Mouse (Mus musculus) erythroid progenitor cell, adult 5-6 weeks (primary cell): ENCODE data around the gene Ulk4. TPM values are rescaled to one million over a fixed set of nuclear protein-coding genes. Genes with fewer than 3 reads are reported as not detected.

Source experiments
- ATAC-seq: replicated peaks from 2 replicates; pipeline ENCODE4 v1.8.0; 2016; ENCODE audit warnings: moderate number of reproducible peaks, mild to moderate bottlenecking, moderate TSS enrichment, inconsistent platforms; ENCODE audit not compliant: poor library complexity, low FRiP score, severe bottlenecking
- total RNA-seq, 2 experiments: library from RNA; stranded (forward) in 1 of 2; stranded (reverse) in 1 of 2; fragments of 150-400 nt in 1 of 2; fragments of 186-747, 209-891 nt in 1 of 2; gene quantifications; 2 replicates each; pipeline versions ENCODE4 v1.2.3 to v1.2.4; 2015 to 2017; ENCODE audit warnings: low replicate concordance in 2 of 2

The Ulk4 gene
- total RNA-seq, 2 experiments from 2014 or later = 2.5 TPM; not detected in 1

DNA sequence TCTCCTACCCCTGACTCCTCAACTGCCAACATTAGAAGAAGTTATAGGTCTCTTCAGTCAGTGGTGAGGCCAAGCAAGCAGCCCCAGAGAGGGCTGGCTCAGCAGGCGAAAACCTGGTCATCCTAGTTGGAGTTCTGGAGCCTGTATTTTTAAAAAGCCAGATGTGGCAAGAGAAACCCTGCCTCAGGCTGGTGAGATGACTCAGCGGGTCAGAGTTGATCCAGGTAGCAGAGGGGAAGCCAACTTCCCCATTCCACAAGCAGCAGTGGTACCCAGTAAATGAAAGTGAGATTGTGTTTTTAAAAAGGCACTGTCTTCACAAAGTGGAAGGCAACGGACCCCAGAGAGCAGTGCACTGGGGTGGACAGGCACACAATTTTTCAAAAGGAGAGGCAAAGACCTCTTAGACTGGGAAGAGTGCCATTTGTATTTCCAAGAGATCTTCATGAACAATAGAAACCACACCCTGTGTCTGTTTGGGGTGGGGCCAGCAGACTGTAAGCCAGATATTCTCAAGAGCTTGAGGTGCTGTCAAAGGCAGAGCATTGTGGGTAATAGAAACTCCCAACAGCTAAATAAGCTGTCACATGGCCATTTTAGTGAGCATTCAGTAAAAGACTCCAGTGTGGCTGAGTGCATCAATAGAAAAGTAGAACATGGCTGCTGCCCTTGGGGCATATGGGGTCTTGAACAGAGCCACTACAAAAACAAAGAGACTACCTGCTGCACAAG is 314.9 kb downstream of the Ulk4 start:
- ATAC-seq = no peak

DNA sequence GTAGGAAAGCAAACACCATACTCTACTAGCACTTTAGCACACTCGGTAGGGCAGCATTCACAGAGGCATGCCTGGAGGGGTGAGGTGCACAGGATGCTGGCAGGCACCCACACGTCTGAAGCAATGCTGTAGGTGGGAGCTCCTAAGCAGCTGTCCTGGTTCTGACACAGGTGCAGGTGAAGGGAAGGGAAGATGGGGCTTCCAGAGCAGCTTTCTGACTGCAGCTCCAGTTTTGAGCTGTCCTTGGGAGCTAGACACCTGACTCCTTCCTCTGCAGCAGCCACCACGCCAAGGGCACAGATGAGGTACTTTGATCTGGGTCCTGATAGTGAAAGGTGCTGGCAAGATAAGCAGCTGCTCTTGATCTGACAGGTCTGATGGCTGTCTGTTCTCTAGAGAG is 315.5 kb downstream of the Ulk4 start:
- ATAC-seq = no peak

DNA sequence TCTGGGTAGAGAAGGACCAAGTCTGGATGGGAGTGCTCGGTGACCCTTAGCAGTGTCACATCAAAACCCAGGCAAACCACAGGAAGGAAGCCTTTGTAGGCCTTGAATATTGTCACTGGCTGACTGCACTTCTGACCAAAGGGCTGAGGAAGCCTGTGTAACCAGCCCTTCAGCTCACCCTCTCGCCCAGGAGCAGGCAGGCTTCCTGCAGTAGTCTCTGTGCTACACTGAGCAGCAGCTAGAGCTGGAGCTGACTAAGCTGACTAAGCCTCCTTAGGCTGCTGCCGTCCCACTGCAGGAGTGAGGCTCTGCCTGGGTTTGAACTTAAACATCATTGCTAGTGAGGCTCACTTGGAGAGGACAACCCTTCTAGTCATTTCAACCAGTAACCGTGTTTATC is 316.4 kb downstream of the Ulk4 start:
- no peak for ATAC-seq

GRCm38 (mm10) chr9:120959225-120959624 is 317.8 kb downstream of the Ulk4 start:
- no peak for ATAC-seq

DNA sequence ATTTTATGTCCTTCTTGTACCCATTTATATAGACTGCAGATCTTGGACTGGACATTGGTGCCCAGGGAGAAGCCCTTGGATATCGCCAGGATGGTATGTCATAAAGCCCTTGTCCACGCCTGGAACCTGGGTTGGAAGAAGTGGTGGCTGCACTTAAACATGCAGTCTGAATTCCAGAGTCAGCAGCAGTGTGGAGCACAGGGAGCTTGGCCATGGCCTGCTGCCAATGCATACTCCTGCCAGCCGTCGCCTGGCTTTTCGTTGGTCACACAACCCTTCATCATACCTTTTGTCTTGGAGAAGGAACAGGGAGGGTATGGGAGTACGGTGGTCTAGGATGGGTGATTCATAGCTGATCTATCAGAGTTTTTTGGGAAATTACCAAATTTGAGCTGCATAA is 318.4 kb downstream of the Ulk4 start:
- ATAC-seq = no peak

DNA sequence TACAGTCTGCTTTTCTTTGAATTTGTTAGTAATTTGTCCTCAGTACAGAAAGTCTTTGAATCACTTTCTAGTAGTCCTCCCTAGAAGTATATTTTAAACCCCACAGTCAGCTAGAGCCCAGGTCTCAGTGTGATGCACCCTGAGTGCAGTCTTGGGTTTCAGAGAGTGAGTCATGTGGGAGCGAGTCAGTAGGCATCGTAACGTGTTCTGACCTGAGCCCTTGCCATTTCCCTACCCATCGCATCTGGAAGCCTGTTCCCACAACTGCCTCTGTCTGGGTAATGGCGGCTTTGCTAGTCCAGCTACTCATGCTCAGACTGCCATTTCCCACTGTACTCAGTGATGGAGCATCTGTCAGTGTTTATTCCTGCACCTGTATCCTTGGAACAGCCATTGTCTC is 318.9 kb downstream of the Ulk4 start:
- ATAC-seq = no peak

- ATAC-seq = no peak
These were observed 325.1 kb downstream of the Ulk4 start for GRCm38 (mm10) chr9:120951947-120952346.

DNA sequence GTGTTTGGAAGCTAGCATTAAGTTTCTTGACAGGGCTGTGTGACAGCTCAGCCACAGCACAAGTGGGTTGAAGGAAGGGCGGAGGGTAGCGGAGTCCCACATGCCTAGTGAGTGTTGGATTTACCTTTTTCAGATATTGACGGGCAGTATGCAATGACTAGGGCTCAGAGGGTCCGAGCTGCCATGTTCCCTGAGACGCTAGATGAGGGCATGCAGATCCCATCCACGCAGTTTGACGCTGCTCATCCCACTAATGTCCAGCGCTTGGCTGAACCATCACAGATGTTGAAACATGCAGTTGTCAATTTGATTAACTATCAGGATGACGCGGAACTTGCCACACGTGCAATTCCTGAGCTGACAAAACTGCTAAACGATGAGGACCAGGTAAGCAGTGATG is 326.2 kb downstream of the Ulk4 start:
- ATAC-seq = no peak

DNA sequence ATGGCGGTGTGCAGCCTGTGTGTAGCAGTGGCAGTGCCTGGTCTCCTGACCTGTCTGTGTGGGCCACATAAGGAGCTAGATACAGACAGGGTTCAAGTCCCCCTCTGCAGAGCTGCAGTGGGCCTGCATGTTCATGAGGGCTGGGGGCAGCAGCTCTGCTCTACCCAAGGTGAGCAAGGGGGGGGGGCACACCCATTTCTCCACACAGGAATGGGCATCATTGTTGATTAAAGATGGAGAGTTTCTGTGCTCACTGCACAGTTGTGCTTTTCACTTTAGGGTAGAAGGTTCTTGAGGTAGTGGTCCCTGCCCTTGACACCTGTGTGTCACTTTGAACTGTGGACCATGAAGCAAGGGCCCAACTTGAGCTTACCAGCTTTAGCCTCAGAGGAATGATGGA is 328.2 kb downstream of the Ulk4 start:
- ATAC-seq = no peak

DNA sequence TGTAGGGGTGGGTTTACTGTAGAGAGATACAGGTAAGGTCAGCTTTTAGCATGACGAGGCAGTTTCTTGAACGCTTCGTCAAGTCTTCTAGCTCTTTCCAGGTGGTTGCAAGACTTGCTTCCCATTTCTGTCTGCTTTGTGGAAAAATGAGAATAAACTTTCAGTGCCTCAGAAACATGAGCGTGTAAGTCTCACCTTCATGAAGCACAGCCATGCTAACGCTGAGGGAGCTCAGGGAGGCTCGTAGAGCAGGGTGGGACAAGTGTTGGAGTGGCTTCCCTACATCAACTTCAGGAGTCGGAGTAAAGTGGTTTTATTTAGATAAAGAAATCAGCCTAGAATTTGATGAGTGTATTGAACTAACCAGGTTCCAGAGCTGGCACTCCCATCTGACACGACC is 330.9 kb downstream of the Ulk4 start:
- ATAC-seq = no peak

GRCm38 (mm10) chr9:120944211-120944610 is 332.8 kb downstream of the Ulk4 start:
- ATAC-seq = peak; percentile 52

DNA sequence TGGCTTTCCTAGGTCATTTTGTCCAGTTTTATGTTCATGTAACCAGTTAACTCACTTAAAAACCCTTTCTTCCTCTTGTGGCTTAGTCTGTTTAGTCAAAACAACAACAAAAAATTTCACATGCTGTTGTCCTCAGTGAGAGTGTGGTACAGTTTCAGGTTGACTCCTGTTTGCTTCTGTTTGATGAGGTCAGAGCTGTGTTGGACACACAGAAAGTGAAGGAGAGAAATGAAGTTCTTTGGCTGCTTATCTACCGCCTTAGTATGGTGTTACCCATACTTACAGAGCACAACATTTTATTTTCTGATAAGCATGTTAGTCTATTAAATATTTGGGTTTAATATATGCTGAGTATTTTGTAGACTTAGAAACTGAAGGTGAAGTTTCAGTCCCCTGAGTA is 333.2 kb downstream of the Ulk4 start:
- ATAC-seq = peak; percentile 40; the same call in 1 of the 2 replicates

DNA sequence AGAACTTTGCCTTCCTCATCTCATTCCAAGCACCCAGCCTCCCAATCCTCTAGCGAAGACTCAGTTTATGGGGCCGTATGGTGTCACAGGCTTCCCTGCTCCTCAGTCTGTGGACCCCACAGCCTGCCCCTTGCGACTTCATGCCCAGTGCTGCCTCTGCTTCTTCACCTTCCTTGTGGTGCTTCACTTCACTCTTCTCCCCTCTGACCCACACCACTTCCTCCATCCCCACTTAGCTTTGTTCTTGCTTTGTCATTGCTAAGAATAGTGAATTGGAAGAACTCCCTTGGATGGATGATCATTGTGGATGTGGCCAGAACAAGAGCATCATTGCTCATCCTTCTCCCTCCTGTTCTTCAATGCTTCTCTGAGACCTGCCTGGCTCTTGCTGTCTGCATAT is 336.1 kb downstream of the Ulk4 start:
- no peak for ATAC-seq

DNA sequence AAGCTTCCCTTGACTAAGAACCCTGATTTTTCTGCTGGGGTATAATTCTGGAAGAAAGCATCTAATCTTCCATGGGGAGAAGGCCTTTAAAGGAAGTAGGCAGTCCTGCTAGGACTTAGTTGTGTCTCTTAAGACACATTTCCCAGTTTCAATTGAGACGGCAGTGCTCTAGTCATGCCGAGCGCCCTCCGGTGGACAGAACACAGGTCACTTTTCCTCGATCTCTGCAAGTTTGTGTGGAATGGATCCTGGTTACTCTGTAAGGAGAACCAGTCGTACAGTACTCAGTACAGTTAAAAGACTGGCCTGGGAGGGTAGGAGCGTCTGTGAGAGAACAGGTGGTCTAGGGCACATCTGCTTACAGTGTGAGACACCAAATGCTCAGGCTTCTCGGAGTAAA is 340.6 kb downstream of the Ulk4 start:
- ATAC-seq = 0 out of 2 replicates have a peak, but pooled peaks have one; percentile 35

DNA sequence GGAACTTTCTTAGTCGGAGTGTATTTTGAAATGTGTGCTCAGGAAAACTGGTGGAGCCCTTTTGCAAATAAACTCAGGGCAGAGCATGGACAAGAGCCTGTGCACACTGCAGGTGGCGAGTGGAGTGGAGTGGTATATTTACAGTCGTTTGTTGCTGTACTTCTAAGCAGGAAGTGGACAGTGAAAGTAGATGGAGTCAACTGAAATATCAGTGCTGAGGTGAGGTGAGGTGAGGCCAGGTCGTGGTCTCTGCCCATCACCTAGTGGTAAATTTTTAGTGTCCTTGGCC is 341.4 kb downstream of the Ulk4 start:
- ATAC-seq = no peak

DNA sequence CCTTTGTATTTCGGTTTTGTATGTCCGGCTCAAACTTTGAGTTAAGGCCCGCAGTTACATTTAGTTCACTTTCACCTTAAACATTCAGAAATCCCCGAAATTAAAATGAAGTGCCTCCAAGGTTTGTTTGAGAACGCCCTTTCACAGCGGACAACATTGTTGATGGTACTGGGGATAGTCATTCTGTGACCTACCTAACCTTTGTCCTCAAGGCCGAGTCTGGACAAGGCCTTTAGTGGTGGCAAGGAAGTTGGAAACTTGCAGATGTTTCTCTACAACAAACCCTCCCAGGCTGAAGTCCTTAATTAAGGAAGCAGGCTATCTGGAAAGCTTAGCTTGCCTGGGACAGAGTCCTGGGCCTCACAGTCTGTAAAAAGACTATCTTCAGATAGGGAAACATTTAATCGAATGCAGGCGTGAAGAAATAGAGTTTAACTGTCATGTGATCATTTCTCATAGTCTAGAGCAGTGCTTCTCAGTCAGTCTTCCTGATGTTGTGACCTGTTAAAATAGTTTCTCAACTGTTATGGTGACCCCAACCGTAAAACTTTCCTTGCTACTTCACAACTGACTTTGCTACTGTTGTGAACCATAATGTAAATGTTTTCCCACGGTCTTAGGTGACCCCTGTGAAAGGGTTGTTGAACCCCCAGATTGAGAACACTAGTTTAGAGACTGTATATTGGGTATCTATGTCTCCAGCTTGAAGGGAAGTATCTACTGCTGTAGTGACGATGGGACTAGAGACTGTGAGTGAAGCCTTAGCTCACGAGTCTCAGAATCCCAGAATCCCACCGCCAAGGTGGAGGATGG is 342.0 kb downstream of the Ulk4 start:
- no peak for ATAC-seq

DNA sequence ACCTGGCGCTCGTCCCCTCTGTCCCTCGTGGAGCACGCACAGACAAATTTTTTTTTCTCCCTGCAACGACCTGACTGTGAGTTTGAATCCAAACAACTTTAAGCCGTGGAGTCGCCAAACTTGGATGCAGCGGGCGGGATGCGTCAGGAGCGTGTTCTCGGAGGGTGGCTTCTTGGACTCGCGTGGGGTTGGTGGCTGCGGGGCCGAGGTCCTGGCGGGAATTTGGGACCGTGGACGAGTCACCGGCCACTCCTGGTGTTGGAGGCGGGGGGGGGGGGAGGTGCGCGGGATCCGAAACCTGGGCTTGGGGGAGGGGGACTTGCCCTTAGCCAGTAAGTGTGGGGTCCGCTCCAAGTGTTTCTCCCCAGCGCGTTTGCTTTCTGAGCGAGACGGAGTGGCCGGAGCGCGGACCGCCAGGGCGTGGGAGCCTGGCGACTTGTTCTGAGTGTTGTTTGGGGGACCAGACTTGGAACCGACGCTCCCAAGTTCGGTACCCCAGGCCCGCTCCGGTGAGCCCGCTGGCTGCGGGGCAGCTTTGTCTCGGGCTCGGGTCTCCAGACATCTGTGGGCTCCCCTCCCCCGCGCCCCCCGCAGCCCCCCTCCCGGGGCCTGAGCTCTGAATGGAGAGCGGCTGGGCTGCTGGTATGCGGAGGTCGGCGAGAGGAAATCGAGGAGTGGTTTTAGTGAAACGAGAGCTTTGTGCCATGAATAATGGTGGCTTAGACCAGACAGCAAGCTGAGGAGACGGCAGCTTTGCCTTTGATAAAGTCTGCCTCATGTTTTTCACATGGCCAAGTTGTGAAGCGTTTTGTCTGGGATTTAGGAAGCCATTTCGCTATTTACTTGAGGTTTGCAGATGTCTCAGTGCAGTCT is 342.9 kb downstream of the Ulk4 start:
- ATAC-seq = no peak

DNA sequence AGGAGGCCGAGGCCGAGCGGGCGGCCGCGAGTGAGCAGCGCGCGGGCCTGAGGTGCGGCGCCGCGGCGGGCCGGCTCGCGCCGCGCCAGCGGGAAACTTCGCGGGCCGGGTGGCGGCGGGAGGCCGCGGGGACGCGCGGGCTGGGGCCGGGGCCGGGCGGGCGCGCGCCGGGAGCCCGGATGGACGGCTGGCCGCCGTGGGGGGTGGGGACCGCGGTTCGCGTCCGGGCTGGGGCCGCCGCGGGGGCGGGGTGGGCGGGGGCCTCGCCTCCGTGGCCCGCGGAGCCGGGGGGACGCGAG is 343.5 kb downstream of the Ulk4 start:
- no peak for ATAC-seq

- ATAC-seq = peak; percentile 84
These were observed 344.0 kb downstream of the Ulk4 start for GRCm38 (mm10) chr9:120932797-120933586.

DNA sequence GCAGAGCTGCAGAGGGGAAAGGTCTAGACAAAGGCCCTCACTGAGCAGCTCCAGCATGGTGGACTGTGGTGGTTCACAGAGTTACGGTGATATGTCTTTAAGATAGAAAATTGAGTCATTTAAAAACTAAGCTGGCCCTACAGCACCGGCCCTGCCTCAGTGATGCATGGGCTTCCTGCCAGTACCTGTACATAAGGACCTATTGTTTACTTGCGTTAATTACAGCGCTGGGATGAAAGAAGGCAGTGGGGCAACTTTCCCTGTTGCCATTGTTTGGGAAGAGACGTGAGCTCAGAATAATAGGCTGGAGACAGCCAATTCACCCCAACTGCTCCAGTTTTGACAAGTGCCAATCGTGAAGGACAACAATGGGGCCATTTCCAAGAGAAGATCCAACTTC is 344.6 kb downstream of the Ulk4 start:
- ATAC-seq = no peak
